Mouse (Mus musculus): ENCODE measurements around the gene Vmn2r107.

Vmn2r107 gene

GRCm38 (mm10) chr17:20344942-20345341 is at the start of gene Vmn2r107:
Vmn2r107 (plus strand) TSS chr17:20345242.
- in situ Hi-C loops (cut with MboI, MseI), result no loop called here

- in situ Hi-C loops (cut with MboI, MseI), result no loop called here
Observed at GRCm38 (mm10) chr17:20305790-20306189, 39.3 kb upstream of the Vmn2r107 start.

- in situ Hi-C loops (cut with MboI, MseI), result no loop called here
Observed at GRCm38 (mm10) chr17:20399105-20399504, 54.1 kb downstream of the Vmn2r107 start.

GRCm38 (mm10) chr17:20413846-20414245 is 68.8 kb downstream of the Vmn2r107 start, which contains the start of gene Vmn1r224:
Vmn1r224 (plus strand) TSS chr17:20414146.
- in situ Hi-C loops (cut with MboI, MseI), result no loop called here

Measured in regulatory T cell (primary cell).